Mouse (Mus musculus) small intestine, adult 2 months (tissue): ENCODE results near the gene Atp6v1e2. TPM values are rescaled to one million over a fixed set of nuclear protein-coding genes. Genes with fewer than 3 reads are reported as not detected.

Experiments
- H3K27ac ChIP-seq: fragments of 200-500 bp; 2 replicates; pipeline ENCODE4 v1.5.1; 2012; ENCODE audit warnings: low read depth, low read length, control low read depth, inconsistent platforms; ENCODE audit not compliant: insufficient read depth
- H3K27me3 ChIP-seq: fragments of 200-500 bp; 2 replicates; pipeline ENCODE4 v1.6.1; 2012; ENCODE audit warnings: mild to moderate bottlenecking, moderate library complexity, low read length, inconsistent platforms; ENCODE audit not compliant: control insufficient read depth, insufficient read depth
- H3K36me3 ChIP-seq: fragments of 200-500 bp; 2 replicates; pipeline ENCODE4 v1.6.1; 2012; ENCODE audit warnings: mild to moderate bottlenecking, low read length, control low read depth, inconsistent platforms; ENCODE audit not compliant: control insufficient read depth, insufficient read depth
- H3K4me1 ChIP-seq: fragments of 200-500 bp; 2 replicates; pipeline ENCODE4 v1.6.1; 2012; ENCODE audit warnings: low read length, inconsistent platforms, mixed read lengths; ENCODE audit not compliant: control insufficient read depth, insufficient read depth, insufficient read length
- H3K4me3 ChIP-seq: fragments of 200-500 bp; 2 replicates; pipeline ENCODE4 v1.5.1; 2012; ENCODE audit warnings: low read depth, mild to moderate bottlenecking, control low read depth, inconsistent platforms, low read length, moderate library complexity
- CTCF ChIP-seq: fragments of 200-500 bp; IDR thresholded peaks from 2 replicates; pipeline ENCODE4 v1.5.1; 2012; ENCODE audit warnings: low read depth, mild to moderate bottlenecking, control low read depth, inconsistent platforms, low read length, moderate library complexity, mixed read lengths; ENCODE audit not compliant: insufficient replicate concordance, insufficient read length; ENCODE audit errors: extremely low read depth
- POLR2A ChIP-seq: fragments of 200-500 bp; IDR thresholded peaks from 2 replicates; pipeline ENCODE4 v1.6.1; 2012; ENCODE audit warnings: low read depth, mild to moderate bottlenecking, control low read depth, inconsistent platforms, low read length, moderate library complexity
- WGBS: fragments of 180-500 bp; shearing (Covaris S2); methylation state at CpG from one replicate; pipeline ENCODE4 v1.1.7; 2018; 5-methylcytosine and 5-hydroxymethylcytosine counted together
- polyA plus RNA-seq: library from polyadenylated mRNA; depleted of rRNA; stranded (reverse); fragments of >200 nt; gene quantifications from 2 replicates; pipeline ENCODE4 v1.2.3, GENCODE M21; 2012

Atp6v1e2 gene
- polyA plus RNA-seq, 1 experiment, result not detected

GRCm38 (mm10) chr17:86917048-86917447, 30.6 kb downstream of the Atp6v1e2 start, which contains the start of gene Tmem247:
TSS of gene Tmem247 (plus strand) at chr17:86917348.
- Histone ChIP-seq H3K27ac (no peak within 1 kb of the TSS), H3K4me1 (peaks cover 1% of the 10 kb centered on the region; the same call in 1 of the 2 replicates), H3K4me3 (no peak within 1 kb of the TSS), H3K27me3 (no peaks in the 10 kb centered on the region), H3K36me3 (no peaks in the 10 kb centered on the region)
- WGBS, result 85% methylated on average over 10 of the region's 10 CpGs
- TF ChIP-seq CTCF, result no peak
- no peak for TF ChIP-seq POLR2A

- Histone ChIP-seq H3K4me3 (no peak overlapping the region), H3K36me3 (no peaks in the 10 kb centered on the region), H3K4me1 (peaks cover 1% of the 10 kb centered on the region; the same call in 1 of the 2 replicates), H3K27me3 (no peaks in the 10 kb centered on the region), H3K27ac (no peak overlapping the region)
- WGBS, result 79% methylated on average over 4 of the region's 4 CpGs
- TF ChIP-seq POLR2A (no peak), CTCF (no peak)
Observed at GRCm38 (mm10) chr17:86915540-86915939, 32.2 kb downstream of the Atp6v1e2 start.

- TF ChIP-seq CTCF, result no peak
- TF ChIP-seq POLR2A, result no peak
- no peaks in the 10 kb centered on the region for H3K27me3 ChIP-seq
Observed at GRCm38 (mm10) chr17:86913003-86913607, 34.6 kb downstream of the Atp6v1e2 start.

DNA sequence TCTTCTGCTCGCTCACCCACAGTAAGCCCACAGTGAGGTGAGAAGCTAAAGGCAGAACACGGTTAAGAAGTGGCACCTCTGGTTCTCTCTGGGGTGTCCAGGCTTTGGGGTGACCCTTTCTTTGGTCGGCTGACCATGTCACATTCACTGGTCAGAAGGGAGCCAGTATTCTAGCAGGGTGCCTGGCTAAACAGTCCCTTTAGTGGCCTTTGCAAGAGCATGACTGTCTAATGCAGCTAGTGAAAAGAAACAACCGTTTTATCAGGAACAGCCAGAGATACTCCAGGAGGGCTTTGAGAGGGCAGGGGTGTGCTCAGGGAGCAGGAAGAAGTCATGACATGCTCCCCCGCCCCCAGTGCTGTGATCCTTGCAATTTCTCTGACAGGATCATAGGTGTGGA, 36.4 kb downstream of the Atp6v1e2 start:
- Histone ChIP-seq H3K4me3 (no peak overlapping the region), H3K27me3 (no peaks in the 10 kb centered on the region), H3K4me1 (no peaks in the 10 kb centered on the region), H3K36me3 (no peaks in the 10 kb centered on the region), H3K27ac (no peak overlapping the region)
- TF ChIP-seq POLR2A, result no peak
- no peak for TF ChIP-seq CTCF
- WGBS, result 64% methylated on average over 5 of the region's 5 CpGs

More at GRCm38 (mm10) chr17:86913003-86913607, 34.6 kb downstream of the Atp6v1e2 start:
- Histone ChIP-seq H3K36me3 (no peaks in the 10 kb centered on the region), H3K27ac (no peak overlapping the region), H3K4me3 (no peak overlapping the region), H3K4me1 (no peaks in the 10 kb centered on the region)
- 84% methylated on average over 7 of the region's 7 CpGs for WGBS

GRCm38 (mm10) chr17:86909733-86910495, 37.8 kb downstream of the Atp6v1e2 start:
- 69% methylated on average over 14 of the region's 14 CpGs for WGBS

DNA sequence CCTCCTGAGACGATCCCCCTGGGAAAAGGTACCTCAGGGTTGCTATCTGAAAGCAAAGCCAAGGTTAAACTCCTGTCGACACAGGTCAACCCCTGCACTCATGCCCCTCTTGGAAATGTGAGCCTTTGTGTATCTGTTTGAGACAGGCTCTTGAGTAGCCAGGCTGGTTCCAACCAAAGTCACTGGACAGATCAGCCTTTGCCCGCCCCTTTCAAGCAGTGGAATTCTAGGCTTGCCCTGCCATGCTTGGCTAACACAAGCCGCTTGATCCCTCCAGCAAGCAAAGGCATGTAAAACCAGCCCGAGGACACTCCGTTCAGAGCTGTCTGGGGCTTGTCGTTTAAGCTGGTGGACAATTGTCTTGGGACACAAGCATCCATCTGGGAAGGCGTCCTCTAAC, 39.4 kb downstream of the Atp6v1e2 start:
- 76% methylated on average over 8 of the region's 8 CpGs for WGBS
- Histone ChIP-seq H3K4me1 (no peaks in the 10 kb centered on the region), H3K4me3 (no peak overlapping the region), H3K36me3 (no peaks in the 10 kb centered on the region), H3K27me3 (no peaks in the 10 kb centered on the region), H3K27ac (no peak overlapping the region)
- TF ChIP-seq POLR2A (no peak), CTCF (no peak)

More at GRCm38 (mm10) chr17:86909733-86910495, 37.8 kb downstream of the Atp6v1e2 start:
- no peak overlapping the region for H3K27ac ChIP-seq
- no peaks in the 10 kb centered on the region for H3K4me1 ChIP-seq
- no peak overlapping the region for H3K4me3 ChIP-seq
- no peaks in the 10 kb centered on the region for H3K36me3 ChIP-seq
- no peaks in the 10 kb centered on the region for H3K27me3 ChIP-seq
- no peak for TF ChIP-seq POLR2A
- no peak; the same call in 1 of the 2 replicates for TF ChIP-seq CTCF

GRCm38 (mm10) chr17:86907092-86907491, 40.6 kb downstream of the Atp6v1e2 start:
- TF ChIP-seq CTCF, result no peak
- TF ChIP-seq POLR2A, result no peak
- WGBS, result 93% methylated on average over 3 of the region's 3 CpGs
- Histone ChIP-seq H3K36me3 (no peaks in the 10 kb centered on the region), H3K4me1 (no peaks in the 10 kb centered on the region), H3K4me3 (no peak overlapping the region), H3K27me3 (no peaks in the 10 kb centered on the region), H3K27ac (no peak overlapping the region)
